Mouse (Mus musculus) Patski (cell line): Measurements from ENCODE around the gene Slc1a7. TPM values are rescaled to one million over a fixed set of nuclear protein-coding genes. Genes with fewer than 3 reads are reported as not detected.

Source experiments
- ATAC-seq: fragments of 100-300 bp; one replicate; pipeline ENCODE4 v1.8.0; 2021
- CTCF ChIA-PET: fragments of 350-600 bp; sonication (Branson Sonifier 250); formaldehyde crosslinking; loops from one replicate; lab custom pipeline; 2022; ENCODE audit warnings: inconsistent platforms; lab: Charles Lee
- POLR2A ChIA-PET: fragments of 350-600 bp; sonication (Branson Sonifier 250); formaldehyde crosslinking; loops from one replicate; lab custom pipeline; 2022; ENCODE audit warnings: antibody characterized with exemption, inconsistent platforms; lab: Charles Lee
- DNase-seq: peaks from one replicate; pipeline ENCODE4 v3.0.0-alpha.2; 2011; ENCODE audit warnings: low read depth, low spot score
- H3K27me3 ChIP-seq: fragments of 371-371 bp; one replicate; pipeline ENCODE4 v1.5.1; 2021
- CTCF ChIP-seq: fragments of 100-300 bp; IDR thresholded peaks from one replicate; pipeline ENCODE4 v1.5.1; 2021
- in situ Hi-C: fragments of 300-500 bp; cut with MboI; formaldehyde crosslinking; loops from 3 replicates; pipeline ENCODE4 v1.11.1; 2018; ENCODE audit warnings: low pct_unique_long_range_greater_than_20kb, mixed read lengths
- polyA plus RNA-seq: library from polyadenylated mRNA; unstranded; gene quantifications from one replicate; pipeline ENCODE4 v1.2.3, GENCODE M21; 2021

Slc1a7 gene
- polyA plus RNA-seq = 0.04 TPM

DNA sequence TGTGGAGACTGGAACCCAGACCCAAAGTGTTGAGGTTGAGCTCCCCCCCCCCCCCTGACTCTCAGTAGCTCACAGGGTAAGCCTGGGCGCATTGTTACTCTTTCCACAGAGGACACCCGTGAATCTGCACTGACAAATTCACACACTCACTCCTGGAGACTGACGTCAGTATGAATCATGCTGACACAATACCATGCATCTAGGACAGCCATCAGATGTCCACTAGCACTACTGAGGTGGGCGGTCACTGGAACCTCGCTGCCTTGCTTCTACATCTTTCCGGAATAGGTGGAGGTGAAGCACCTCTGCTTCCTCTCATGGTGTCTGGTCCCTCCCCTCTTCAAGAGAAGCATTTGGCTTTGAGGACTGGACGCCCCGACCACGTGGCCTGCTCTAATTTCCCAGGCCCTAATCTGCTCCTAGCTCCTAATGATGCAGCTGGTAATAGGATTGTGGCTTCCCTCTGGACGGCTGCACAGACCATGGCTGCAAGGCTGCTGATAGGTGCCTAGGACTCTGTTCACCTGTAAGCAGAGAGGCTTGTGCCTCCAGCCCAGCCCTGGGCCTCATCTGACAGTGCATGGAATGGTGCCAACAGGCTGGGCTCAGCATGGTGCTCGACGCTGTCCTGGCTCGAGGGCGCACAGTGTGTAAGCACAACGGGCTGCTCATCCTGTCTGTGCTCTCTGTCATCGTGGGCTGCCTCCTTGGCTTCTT is at the start of gene Slc1a7:
TSS of gene Slc1a7 (plus strand) at position 367 of the 717 bp plus-strand sequence.
- no peaks in the 10 kb centered on the region for H3K27me3 ChIP-seq
- ATAC-seq = no peak
- no peak for DNase-seq
- POLR2A ChIA-PET = no interaction called here
- in situ Hi-C loops = no loop called here
- CTCF ChIA-PET = no interaction called here
- TF ChIP-seq CTCF = no peak

DNA sequence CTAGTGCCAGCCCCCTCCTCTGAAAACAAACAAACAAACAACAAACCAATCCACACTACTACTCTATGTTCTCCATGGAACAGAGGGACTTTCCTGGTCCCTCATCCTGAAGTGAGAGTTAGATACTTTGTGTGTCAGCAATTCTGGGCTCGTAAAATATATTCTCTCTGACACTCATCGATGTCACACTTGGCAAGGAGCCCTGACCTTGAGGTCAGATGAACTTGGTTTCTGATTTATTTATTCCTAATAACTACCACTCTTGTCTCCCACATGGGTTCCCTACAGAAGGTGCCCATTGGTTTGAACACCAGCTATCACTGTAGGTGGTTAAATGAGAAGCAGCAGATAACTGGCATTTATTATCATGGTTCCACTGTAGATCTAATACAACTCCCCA is 47.8 kb upstream of the Slc1a7 start:
- in situ Hi-C loops = no loop called here
- no peak for DNase-seq
- CTCF ChIA-PET = no interaction called here
- H3K27me3 ChIP-seq = no peaks in the 10 kb centered on the region
- ATAC-seq = no peak
- POLR2A ChIA-PET = interaction anchor here (0.6 kb wide), 1 partner anchor 331 kb away, joined by 5 read pairs; no protein-coding TSS in a partner anchor
- TF ChIP-seq CTCF = no peak

DNA sequence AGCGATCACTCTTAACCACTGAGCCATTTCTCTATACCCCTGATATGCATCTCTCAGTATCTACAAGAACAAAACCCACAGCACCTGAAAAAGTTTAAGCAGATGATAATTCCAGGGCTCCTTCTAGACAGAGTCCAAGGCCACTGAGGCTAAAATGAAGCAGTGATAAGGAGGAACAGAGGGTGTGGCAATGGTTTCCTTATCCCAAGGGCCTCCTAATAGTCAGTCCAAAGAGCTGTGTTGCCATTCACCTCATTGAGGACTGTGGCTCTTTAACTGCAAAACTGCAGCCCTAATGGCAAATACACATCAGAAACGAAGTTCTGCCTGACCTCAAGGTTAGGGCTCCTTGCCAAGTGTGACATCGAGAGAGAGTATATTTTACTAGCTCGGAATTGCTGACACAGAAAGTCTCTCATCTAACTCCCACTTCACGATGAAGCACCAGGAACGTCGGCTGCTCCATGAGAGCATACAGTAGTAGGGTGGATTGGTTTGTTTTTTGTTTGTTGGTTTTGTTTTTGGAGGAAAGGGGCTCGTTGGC is 46.9 kb upstream of the Slc1a7 start:
- ChIA-PET CTCF (no interaction called here), POLR2A (no interaction called here)
- H3K27me3 ChIP-seq = no peaks in the 10 kb centered on the region
- no peak for TF ChIP-seq CTCF
- DNase-seq = no peak
- no peak for ATAC-seq
- in situ Hi-C loops = no loop called here

DNA sequence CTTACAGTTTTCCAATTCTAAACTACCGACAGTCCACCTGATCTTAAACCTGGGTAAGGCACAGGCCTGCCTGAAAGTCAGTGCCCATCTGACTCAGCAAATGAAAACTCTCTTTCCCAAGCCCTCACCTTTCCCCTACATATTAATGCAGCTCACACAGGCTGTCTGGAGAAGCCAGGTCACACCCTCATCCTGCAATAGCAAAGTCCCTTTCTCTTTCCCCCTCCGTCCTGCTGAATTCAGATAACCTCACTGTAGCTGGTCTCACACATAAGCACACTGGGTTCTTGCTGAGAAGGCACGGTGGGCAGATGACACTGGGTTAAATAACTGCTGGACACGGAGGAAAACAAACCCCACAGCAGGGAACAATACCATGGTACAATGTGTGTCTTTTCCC is 46.2 kb upstream of the Slc1a7 start:
- ChIA-PET POLR2A (interaction anchor here (1.1 kb wide), 1 partner anchor 11 kb away, joined by 3 read pairs; no protein-coding TSS in a partner anchor), CTCF (no interaction called here)
- in situ Hi-C loops = no loop called here
- no peaks in the 10 kb centered on the region for H3K27me3 ChIP-seq
- no peak for ATAC-seq
- TF ChIP-seq CTCF = no peak
- no peak for DNase-seq

DNA sequence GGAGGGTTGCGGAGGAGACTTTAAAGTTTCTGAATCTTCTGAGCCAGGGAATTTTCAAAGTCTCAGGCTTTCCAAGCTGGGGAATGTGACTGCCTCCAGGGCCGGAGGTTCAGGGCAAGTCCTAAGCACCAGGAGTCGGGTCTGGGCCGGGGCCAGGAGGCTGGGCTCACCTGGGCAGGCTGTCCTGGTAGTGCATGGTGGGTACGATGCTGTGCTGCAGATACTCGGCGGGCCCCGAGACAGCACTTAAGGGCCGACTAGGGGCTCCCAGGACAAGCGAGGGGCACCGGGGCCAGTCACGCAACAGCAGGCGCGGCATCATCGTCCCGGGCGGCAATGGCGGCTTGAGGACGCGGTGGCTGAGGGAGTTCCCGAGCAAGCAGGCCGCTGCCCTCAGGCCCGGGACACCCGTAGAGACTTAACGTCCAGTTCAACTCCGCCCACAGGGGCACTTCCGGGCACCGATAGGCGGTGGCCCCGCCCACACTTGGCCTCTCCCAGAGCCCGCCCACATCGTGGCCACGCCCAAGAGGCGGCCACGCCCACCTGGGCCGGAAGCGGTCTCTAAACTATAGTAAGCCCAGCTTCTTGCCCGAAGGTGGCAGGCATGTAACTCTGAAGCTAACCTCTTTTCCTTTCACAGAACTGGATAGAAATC is 44.9 kb upstream of the Slc1a7 start, which contains the start of gene Cpt2:
TSS of gene Cpt2 (minus strand) at position 466 of the 658 bp plus-strand sequence.
- POLR2A ChIA-PET = interaction anchor here (0.6 to 0.9 kb wide), 2 partner anchors 110 to 404 kb away, joined by 3 to 5 read pairs; no protein-coding TSS in a partner anchor
- peak; percentile 86 for ATAC-seq
- peak; percentile 35 for TF ChIP-seq CTCF
- DNase-seq = peak; percentile 83
- CTCF ChIA-PET = no interaction called here
- H3K27me3 ChIP-seq = no peaks in the 10 kb centered on the region
- in situ Hi-C loops = no loop called here

DNA sequence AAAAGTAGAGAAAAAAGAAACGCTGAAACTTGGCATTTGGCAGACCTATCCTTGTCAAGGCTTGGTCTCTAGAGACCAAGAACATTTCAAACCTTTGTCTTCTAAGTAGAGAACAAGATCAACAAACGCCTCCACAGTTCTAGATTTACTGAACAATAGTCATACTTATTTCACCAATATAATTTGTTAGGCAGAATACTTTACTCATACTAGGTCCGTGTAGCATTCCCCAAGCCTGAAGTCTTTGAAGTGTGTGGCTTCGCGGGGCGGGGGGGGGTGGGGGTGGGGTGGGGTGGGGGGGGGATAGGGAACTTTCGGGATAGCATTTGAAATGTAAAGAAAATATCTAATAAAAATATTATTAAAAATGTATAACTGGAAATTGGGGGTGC is 44.3 kb upstream of the Slc1a7 start:
- in situ Hi-C loops = no loop called here
- ATAC-seq = no peak
- no peak for TF ChIP-seq CTCF
- H3K27me3 ChIP-seq = no peaks in the 10 kb centered on the region
- ChIA-PET CTCF (no interaction called here), POLR2A (interaction anchor here (0.6 kb wide), 1 partner anchor 403 kb away, joined by 5 read pairs; no protein-coding TSS in a partner anchor)
- no peak for DNase-seq

DNA sequence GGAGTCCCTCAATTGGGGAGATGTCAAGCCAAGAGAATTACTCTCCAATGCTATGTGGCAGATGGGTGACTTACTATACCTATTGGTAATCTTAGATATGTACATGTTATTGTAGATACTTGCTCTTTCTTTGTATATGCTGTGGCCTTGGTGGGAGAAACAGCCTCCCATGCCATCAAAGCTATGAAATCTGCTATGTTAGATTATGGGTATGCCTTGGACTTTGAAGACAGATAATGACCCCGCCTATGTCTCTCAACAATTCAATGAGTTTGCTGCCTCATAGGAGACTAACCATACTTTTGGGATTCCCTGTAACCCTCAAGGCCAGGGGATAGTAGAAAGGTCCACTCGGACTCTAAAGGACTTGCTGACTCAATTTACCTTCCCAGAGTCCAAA is 39.9 kb upstream of the Slc1a7 start:
- no peaks in the 10 kb centered on the region for H3K27me3 ChIP-seq
- no peak for TF ChIP-seq CTCF
- no peak for ATAC-seq
- ChIA-PET CTCF (no interaction called here), POLR2A (no interaction called here)
- in situ Hi-C loops = no loop called here
- DNase-seq = no peak

DNA sequence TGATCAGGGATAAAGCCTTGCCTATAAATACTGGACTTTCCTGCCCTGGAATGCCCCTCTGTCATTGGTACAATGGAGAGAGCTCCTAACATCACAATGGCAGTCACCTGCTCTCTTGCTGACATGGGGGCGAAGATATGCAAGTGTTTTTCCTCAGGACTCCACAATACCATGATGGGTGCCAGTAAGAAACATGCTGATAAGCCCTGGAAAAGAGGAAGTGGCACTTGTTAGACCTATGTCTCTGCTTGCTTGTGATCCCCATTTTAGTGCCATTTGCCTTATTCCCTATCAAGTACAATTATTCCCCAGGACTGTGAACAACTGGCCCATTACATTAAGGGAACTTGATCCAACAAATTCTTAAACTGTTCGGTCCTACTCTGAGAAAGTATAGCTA is 39.4 kb upstream of the Slc1a7 start:
- ChIA-PET CTCF (no interaction called here), POLR2A (no interaction called here)
- DNase-seq = no peak
- ATAC-seq = no peak
- in situ Hi-C loops = no loop called here
- TF ChIP-seq CTCF = no peak
- H3K27me3 ChIP-seq = no peaks in the 10 kb centered on the region

DNA sequence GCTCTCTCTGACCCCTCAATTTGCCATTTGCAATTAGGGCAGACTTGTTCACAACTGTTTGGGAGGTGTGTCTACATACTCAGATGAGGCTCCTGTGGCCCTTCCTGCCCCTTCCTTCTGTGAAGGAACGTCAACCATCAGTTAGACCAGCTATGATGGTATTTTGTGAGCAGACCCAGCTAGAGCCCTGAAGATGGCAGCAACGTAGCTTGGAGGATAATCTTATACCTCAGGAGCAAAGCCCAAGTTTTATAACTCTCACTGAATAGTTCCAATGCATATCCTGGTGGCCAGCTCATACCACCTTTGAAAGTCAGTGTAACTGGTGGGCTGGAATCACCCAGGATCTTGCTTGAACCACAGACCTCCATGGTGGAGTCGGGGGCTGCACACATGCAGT is 36.7 kb upstream of the Slc1a7 start:
- ChIA-PET POLR2A (no interaction called here), CTCF (interaction anchor here (1.6 kb wide), 1 partner anchor 395 kb away, joined by 5 read pairs; no protein-coding TSS in a partner anchor)
- DNase-seq (no peak), ATAC-seq (no peak)
- H3K27me3 ChIP-seq = no peaks in the 10 kb centered on the region
- in situ Hi-C loops = no loop called here
- TF ChIP-seq CTCF = peak; percentile 48

DNA sequence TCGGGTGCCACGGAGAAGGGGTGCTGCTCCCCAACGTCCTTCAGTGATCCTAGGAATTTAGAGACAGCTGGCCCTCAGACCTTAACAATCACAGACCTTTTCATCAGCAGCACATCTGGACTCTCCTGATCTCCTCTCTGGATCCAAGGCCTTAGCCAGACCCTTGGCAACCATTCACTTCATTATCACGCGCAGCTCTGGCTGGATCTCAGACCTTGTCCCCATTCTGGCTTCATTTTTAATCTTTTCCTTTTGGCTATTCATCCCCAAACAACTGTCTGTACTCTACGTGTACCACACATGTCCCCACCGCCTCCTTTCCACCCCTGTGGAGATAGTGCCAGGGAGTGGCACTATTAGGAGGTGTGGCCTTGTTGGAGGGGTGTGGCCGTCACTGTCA is 34.9 kb upstream of the Slc1a7 start:
- no peak for ATAC-seq
- in situ Hi-C loops = no loop called here
- no peaks in the 10 kb centered on the region for H3K27me3 ChIP-seq
- ChIA-PET CTCF (no interaction called here), POLR2A (no interaction called here)
- TF ChIP-seq CTCF = no peak
- DNase-seq = no peak

DNA sequence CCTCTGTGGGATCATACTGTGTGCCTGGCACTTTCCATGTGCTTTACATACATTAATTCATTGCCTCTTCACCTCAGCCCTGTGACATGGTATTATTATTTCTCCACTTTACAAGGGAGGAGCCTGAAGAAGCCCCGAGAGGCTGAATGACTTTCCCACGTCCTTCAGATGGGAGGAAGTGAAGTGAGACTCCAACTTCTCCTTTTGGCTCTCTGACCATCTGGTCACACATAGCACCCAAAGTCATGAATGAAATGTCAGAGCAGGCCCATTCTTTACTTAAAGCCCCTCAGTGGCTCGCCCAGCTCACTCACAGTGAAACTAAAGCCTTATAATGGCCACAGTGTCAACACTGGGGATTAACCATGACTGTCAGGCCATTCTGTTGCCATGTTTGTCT is 32.9 kb upstream of the Slc1a7 start:
- H3K27me3 ChIP-seq = no peaks in the 10 kb centered on the region
- ATAC-seq (no peak), DNase-seq (no peak)
- in situ Hi-C loops = no loop called here
- no peak for TF ChIP-seq CTCF
- CTCF ChIA-PET = no interaction called here
- POLR2A ChIA-PET = no interaction called here
